Mouse (Mus musculus): ENCODE results near the gene Auh. TPM values are rescaled to one million over a fixed set of nuclear protein-coding genes. Genes with fewer than 3 reads are reported as not detected.

Gene Auh
- total and polyA plus RNA-seq, 3 experiments = 64.6 to 152 (median 135) TPM

DNA sequence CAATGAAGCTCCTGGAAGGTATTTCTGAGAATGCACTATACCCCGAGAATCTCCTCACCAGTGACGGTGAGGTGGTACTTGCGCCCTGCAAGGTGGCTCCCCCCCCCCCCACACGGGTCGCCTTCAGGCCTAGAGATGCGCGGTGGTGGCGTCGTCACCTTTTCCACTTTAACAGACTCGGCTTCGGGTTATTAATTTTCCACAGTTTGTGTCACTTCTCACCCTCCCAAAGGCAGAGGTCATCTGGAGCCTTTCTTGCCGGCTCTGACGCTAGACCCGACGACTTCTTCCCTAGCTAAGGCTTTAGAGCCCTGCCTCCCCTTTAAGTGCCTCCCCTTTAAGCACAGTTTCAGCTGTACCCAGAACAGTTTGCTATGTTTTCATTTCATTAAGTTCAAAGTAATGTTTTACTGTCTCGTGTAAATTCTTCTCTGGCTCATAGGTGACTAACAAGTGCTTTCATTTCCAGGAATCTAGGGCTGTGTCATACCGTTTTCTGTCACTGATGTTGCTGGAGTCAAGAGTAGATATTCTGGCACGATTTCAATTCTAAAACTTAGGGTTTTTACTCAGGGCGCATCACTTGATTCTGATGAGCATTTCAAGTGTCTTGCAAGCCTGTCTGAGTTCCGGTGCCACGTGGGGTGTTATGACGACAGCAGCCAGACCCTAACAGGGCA is 69.3 kb downstream of the Auh start:
- 87% methylated on average over 22 of the region's 22 CpGs for WGBS
- H3K79me2 ChIP-seq (replicated peaks; ENCODE audit: control insufficient read depth, insufficient read depth, low read length) = no peaks in the 10 kb centered on the region
- H3K4me1 ChIP-seq (ENCODE audit: control insufficient read depth, insufficient read depth, low read length) = no peaks in the 10 kb centered on the region
- DNase-seq = no peak
- H3K36me3 ChIP-seq (ENCODE audit: control insufficient read depth, insufficient read depth, low read length) = no peaks in the 10 kb centered on the region
- no peak overlapping the region for H3K4me3 ChIP-seq
- no peaks in the 10 kb centered on the region for H3K27me3 ChIP-seq (ENCODE audit: control insufficient read depth, insufficient read depth, low read length)
- no peak overlapping the region for H3K9ac ChIP-seq (ENCODE audit: low read depth, low read length)
- TF ChIP-seq CTCF (IDR thresholded peaks at IDR 0.05) = no peak
- no peak for TF ChIP-seq EP300 (IDR thresholded peaks at IDR 0.05; ENCODE audit: insufficient read depth, low read depth, low read length)
- TF ChIP-seq POLR2A (IDR thresholded peaks at IDR 0.05; ENCODE audit: insufficient read depth, low read depth, low read length) = no peak
- H3K27ac ChIP-seq = no peak overlapping the region
- intact Hi-C loops (cut with DNase I) = no loop called here

DNA sequence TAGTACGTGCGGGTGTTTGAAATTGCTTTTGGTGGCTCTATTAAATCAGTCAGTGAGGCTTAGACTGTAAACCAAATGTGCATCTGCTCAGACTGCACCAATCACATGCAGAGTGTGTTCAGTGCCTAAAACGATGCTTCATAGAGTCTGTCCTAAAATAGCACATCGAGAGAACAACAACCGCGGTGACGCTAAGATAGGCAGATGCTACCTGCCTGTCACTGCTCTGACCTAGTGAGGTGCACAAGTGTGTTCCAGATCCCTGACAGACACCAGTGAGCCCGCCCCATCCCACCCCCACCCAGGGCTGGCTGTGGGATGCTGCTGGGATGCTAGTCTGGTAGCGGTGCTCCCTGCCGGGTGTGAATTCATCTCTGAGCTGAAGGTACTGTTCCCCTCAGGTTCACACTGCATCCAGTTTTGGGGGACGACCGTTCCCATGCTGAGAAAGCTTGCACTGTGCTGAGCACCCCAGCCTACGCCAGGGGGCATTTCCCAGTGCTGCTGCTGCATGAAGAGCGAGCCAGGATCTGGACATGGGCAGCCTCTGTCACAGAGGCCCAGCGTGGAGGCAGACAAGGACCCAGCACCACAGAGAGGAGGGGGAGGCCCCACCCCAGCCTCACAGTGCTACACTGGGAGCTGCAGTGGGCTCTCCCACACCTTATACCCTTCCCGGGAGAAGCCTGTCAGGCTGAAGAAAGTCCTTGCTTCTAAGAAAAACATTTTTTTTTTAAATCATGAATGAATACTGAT is 70.2 kb downstream of the Auh start:
- no peaks in the 10 kb centered on the region for H3K36me3 ChIP-seq (ENCODE audit: control insufficient read depth, insufficient read depth, low read length)
- no peak for TF ChIP-seq POLR2A (IDR thresholded peaks at IDR 0.05; ENCODE audit: insufficient read depth, low read depth, low read length)
- no peak for TF ChIP-seq EP300 (IDR thresholded peaks at IDR 0.05; ENCODE audit: insufficient read depth, low read depth, low read length)
- no peak for TF ChIP-seq CTCF (IDR thresholded peaks at IDR 0.05)
- no peak for DNase-seq
- no peaks in the 10 kb centered on the region for H3K4me1 ChIP-seq (ENCODE audit: control insufficient read depth, insufficient read depth, low read length)
- H3K4me3 ChIP-seq = no peak overlapping the region
- intact Hi-C loops (cut with DNase I) = no loop called here
- no peak overlapping the region for H3K27ac ChIP-seq
- no peak overlapping the region for H3K9ac ChIP-seq (ENCODE audit: low read depth, low read length)
- no peaks in the 10 kb centered on the region for H3K79me2 ChIP-seq (replicated peaks; ENCODE audit: control insufficient read depth, insufficient read depth, low read length)
- 77% methylated on average over 16 of the region's 16 CpGs for WGBS
- H3K27me3 ChIP-seq (ENCODE audit: control insufficient read depth, insufficient read depth, low read length) = no peaks in the 10 kb centered on the region

DNA sequence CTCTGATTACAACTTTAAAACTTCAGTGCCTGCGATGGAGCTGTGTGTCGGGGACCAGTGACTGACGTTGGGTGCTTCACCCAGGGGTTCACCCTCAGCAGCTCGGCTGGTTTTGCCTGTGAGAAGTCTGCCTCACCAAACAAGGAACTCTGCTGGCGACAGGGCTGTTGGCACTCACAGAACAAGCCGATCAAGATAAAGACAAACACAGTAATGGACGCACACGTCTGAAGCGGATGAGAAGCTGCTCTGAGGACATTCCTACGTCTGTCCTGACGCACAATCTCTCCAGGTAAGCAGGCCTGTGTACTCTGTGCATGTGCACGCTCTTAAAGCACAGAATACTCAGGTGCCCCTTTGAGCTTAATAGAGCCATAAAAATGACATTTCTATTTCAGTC is 71.1 kb downstream of the Auh start:
- H3K36me3 ChIP-seq (ENCODE audit: control insufficient read depth, insufficient read depth, low read length) = no peaks in the 10 kb centered on the region
- TF ChIP-seq POLR2A (IDR thresholded peaks at IDR 0.05; ENCODE audit: insufficient read depth, low read depth, low read length) = no peak
- no peak for TF ChIP-seq EP300 (IDR thresholded peaks at IDR 0.05; ENCODE audit: insufficient read depth, low read depth, low read length)
- TF ChIP-seq CTCF (IDR thresholded peaks at IDR 0.05) = no peak
- WGBS = 65% methylated on average over 12 of the region's 12 CpGs
- intact Hi-C loops (cut with DNase I) = no loop called here
- no peaks in the 10 kb centered on the region for H3K27me3 ChIP-seq (ENCODE audit: control insufficient read depth, insufficient read depth, low read length)
- H3K79me2 ChIP-seq (replicated peaks; ENCODE audit: control insufficient read depth, insufficient read depth, low read length) = no peaks in the 10 kb centered on the region
- no peak overlapping the region for H3K27ac ChIP-seq
- H3K4me3 ChIP-seq = no peak overlapping the region
- DNase-seq = no peak
- H3K4me1 ChIP-seq (ENCODE audit: control insufficient read depth, insufficient read depth, low read length) = no peaks in the 10 kb centered on the region
- no peak overlapping the region for H3K9ac ChIP-seq (ENCODE audit: low read depth, low read length)

DNA sequence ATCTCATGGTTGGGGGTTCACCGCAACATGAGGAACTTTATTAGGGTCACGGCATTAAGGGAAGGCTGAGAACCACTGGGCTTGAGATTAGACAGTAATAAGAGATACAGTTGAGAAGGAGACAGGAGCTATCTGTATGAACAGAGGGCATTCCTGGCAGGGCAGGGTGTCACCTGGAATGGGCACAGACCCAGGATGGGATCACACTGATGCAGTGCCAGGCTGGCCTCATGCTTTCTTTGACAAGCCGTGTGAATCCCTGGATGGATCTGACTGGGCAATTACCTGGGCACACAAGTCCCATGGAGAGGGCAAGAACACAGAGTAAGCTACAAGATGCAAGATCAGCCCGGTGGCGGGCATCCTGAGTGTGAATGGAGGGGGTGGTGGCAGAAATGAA is 71.7 kb downstream of the Auh start:
- TF ChIP-seq CTCF (IDR thresholded peaks at IDR 0.05) (no peak), EP300 (IDR thresholded peaks at IDR 0.05; ENCODE audit: insufficient read depth, low read depth, low read length) (no peak), POLR2A (IDR thresholded peaks at IDR 0.05; ENCODE audit: insufficient read depth, low read depth, low read length) (no peak)
- no peak for DNase-seq
- H3K36me3 ChIP-seq (ENCODE audit: control insufficient read depth, insufficient read depth, low read length) = no peaks in the 10 kb centered on the region
- intact Hi-C loops (cut with DNase I) = no loop called here
- no peak overlapping the region for H3K4me3 ChIP-seq
- H3K27ac ChIP-seq = no peak overlapping the region
- H3K4me1 ChIP-seq (ENCODE audit: control insufficient read depth, insufficient read depth, low read length) = no peaks in the 10 kb centered on the region
- no peaks in the 10 kb centered on the region for H3K79me2 ChIP-seq (replicated peaks; ENCODE audit: control insufficient read depth, insufficient read depth, low read length)
- WGBS = 86% methylated on average over 5 of the region's 5 CpGs
- no peaks in the 10 kb centered on the region for H3K27me3 ChIP-seq (ENCODE audit: control insufficient read depth, insufficient read depth, low read length)
- no peak overlapping the region for H3K9ac ChIP-seq (ENCODE audit: low read depth, low read length)

DNA sequence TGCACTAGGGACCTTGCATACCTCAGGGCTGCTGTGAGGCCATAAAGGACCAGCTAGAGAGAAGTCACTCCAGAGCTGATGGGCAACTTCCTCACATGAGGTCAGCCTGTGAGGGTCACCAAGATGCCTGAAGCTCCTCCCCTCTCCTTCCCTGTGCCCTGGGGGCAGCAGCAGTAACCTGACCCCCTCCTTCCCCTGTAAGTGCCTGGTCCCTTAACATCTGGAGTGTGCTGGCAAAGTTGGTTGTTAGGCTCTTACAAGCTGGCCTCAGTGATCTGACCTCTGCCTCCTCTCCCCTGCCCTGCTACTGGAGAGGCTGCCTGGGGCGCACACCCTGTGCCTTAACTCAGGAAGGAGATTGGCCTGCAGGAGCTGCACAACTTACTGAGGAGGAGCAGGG is 75.9 kb downstream of the Auh start:
- DNase-seq = no peak
- no peak overlapping the region for H3K27ac ChIP-seq
- WGBS = 91% methylated on average over 1 of the region's 1 CpGs
- intact Hi-C loops (cut with DNase I) = no loop called here
- H3K27me3 ChIP-seq (ENCODE audit: control insufficient read depth, insufficient read depth, low read length) = no peaks in the 10 kb centered on the region
- TF ChIP-seq POLR2A (IDR thresholded peaks at IDR 0.05; ENCODE audit: insufficient read depth, low read depth, low read length) = no peak
- no peak for TF ChIP-seq CTCF (IDR thresholded peaks at IDR 0.05)
- no peak for TF ChIP-seq EP300 (IDR thresholded peaks at IDR 0.05; ENCODE audit: insufficient read depth, low read depth, low read length)
- no peaks in the 10 kb centered on the region for H3K4me1 ChIP-seq (ENCODE audit: control insufficient read depth, insufficient read depth, low read length)
- H3K36me3 ChIP-seq (ENCODE audit: control insufficient read depth, insufficient read depth, low read length) = no peaks in the 10 kb centered on the region
- no peak overlapping the region for H3K4me3 ChIP-seq
- H3K79me2 ChIP-seq (replicated peaks; ENCODE audit: control insufficient read depth, insufficient read depth, low read length) = no peaks in the 10 kb centered on the region
- no peak overlapping the region for H3K9ac ChIP-seq (ENCODE audit: low read depth, low read length)

DNA sequence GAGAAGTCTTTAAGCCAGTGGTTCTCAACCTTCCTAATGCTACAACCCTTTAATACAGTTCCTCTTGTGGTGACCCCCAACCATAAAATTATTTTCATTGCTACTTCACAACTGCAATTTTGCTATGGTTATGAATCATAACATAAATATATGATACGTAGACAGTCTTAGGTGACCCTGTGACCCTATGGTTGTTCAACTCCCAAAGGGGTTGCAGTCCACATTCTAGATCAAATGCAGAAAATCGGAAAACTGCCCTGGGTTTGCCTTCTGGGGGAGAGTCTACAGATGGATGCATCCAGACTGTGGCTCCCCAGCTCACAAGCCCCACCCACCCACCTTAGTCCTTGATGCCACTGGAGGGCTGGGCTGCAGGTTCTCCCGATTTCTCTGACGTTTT is 77.6 kb downstream of the Auh start:
- H3K27ac ChIP-seq = no peak overlapping the region
- H3K9ac ChIP-seq (ENCODE audit: low read depth, low read length) = no peak overlapping the region
- TF ChIP-seq CTCF (IDR thresholded peaks at IDR 0.05) = no peak
- no peak for TF ChIP-seq POLR2A (IDR thresholded peaks at IDR 0.05; ENCODE audit: insufficient read depth, low read depth, low read length)
- TF ChIP-seq EP300 (IDR thresholded peaks at IDR 0.05; ENCODE audit: insufficient read depth, low read depth, low read length) = no peak
- intact Hi-C loops (cut with DNase I) = no loop called here
- no peak for DNase-seq
- no peaks in the 10 kb centered on the region for H3K4me1 ChIP-seq (ENCODE audit: control insufficient read depth, insufficient read depth, low read length)
- whole genome bisulfite sequencing = 86% methylated on average over 4 of the region's 4 CpGs
- H3K36me3 ChIP-seq (ENCODE audit: control insufficient read depth, insufficient read depth, low read length) = no peaks in the 10 kb centered on the region
- no peak overlapping the region for H3K4me3 ChIP-seq
- H3K79me2 ChIP-seq (replicated peaks; ENCODE audit: control insufficient read depth, insufficient read depth, low read length) = no peaks in the 10 kb centered on the region
- no peaks in the 10 kb centered on the region for H3K27me3 ChIP-seq (ENCODE audit: control insufficient read depth, insufficient read depth, low read length)
